Mouse (Mus musculus) forebrain, embryonic 13.5 days (tissue): Measurements from ENCODE around the gene Cdca3. TPM values are rescaled to one million over a fixed set of nuclear protein-coding genes. Genes with fewer than 3 reads are reported as not detected.

Source experiments
- ATAC-seq: fragments of 200-750 bp; cut with Nextera tagmentation; 2 replicates; pipeline ENCODE4 v1.8.0; 2017
- H3K27ac ChIP-seq: fragments of 300-500 bp; sonication (generic); 2 replicates; pipeline ENCODE4 v1.5.1; 2015; ENCODE audit warnings: inconsistent platforms, mild to moderate bottlenecking, moderate library complexity
- H3K27me3 ChIP-seq: fragments of 300-500 bp; sonication (generic); 2 replicates; pipeline ENCODE4 v1.6.1; 2015; ENCODE audit warnings: mild to moderate bottlenecking, inconsistent platforms
- H3K36me3 ChIP-seq: fragments of 300-500 bp; sonication (generic); 2 replicates; pipeline ENCODE4 v1.6.1; 2015; ENCODE audit warnings: mild to moderate bottlenecking, inconsistent platforms; ENCODE audit not compliant: poor library complexity, severe bottlenecking
- H3K4me1 ChIP-seq: fragments of 300-500 bp; sonication (generic); 2 replicates; pipeline ENCODE4 v1.6.1; 2015; ENCODE audit warnings: inconsistent platforms
- H3K4me2 ChIP-seq: fragments of 300-500 bp; sonication (generic); 2 replicates; pipeline ENCODE4 v1.6.1; 2015; ENCODE audit warnings: inconsistent platforms, mild to moderate bottlenecking, moderate library complexity
- H3K4me3 ChIP-seq: fragments of 300-500 bp; sonication (generic); 2 replicates; pipeline ENCODE4 v1.5.1; 2015; ENCODE audit warnings: mild to moderate bottlenecking, inconsistent platforms
- H3K9ac ChIP-seq: fragments of 300-500 bp; sonication (generic); 2 replicates; pipeline ENCODE4 v1.6.1; 2015; ENCODE audit warnings: mild to moderate bottlenecking, inconsistent platforms
- H3K9me3 ChIP-seq: fragments of 300-500 bp; sonication (generic); replicated peaks from 2 replicates; pipeline ENCODE4 v1.6.1; 2016; ENCODE audit warnings: inconsistent platforms
- WGBS: fragments of 180-500 bp; shearing (Covaris S2); methylation state at CpG from one replicate; pipeline ENCODE4 v1.1.7; 2015; 5-methylcytosine and 5-hydroxymethylcytosine counted together
- polyA plus RNA-seq: library from polyadenylated mRNA; unstranded; fragments of >200 nt; fragmentation: Nextera tagmentation; extraction: Ambion mirVana; gene quantifications from 2 replicates; pipeline ENCODE4 v1.2.1, GENCODE M21; 2015

Gene Cdca3
- polyA plus RNA-seq, 1 experiment from 2014 or later: 207 TPM

- Histone ChIP-seq H3K27me3 (no peaks in the 10 kb centered on the region), H3K27ac (0 out of 2 replicates have a peak within 1 kb of the TSS, but pooled peaks have one; percentile 8), H3K36me3 (peaks cover 26% of the 10 kb centered on the region), H3K9ac (peak within 1 kb of the TSS; percentile 45), H3K4me1 (peaks cover 15% of the 10 kb centered on the region), H3K4me2 (no peak within 1 kb of the TSS), H3K9me3 (no peaks in the 10 kb centered on the region), H3K4me3 (no peak within 1 kb of the TSS)
- ATAC-seq: peak; percentile 19; the same call in 1 of the 2 replicates
- 29% methylated on average over 15 of the region's 15 CpGs for WGBS
Observed at GRCm38 (mm10) chr6:124840241-124841167, 11.2 kb downstream of the Cdca3 start, which contains the start of gene Gnb3. Gene Gnb3 (minus strand): TSS chr6:124840275.

GRCm38 (mm10) chr6:124847305-124847704 lies 18.0 kb downstream of the Cdca3 start:
- Histone ChIP-seq H3K9ac (no peak overlapping the region), H3K9me3 (no peaks in the 10 kb centered on the region), H3K27me3 (no peaks in the 10 kb centered on the region), H3K27ac (peak overlapping the region; percentile 49), H3K4me1 (peaks cover 5% of the 10 kb centered on the region; the same call in 1 of the 2 replicates), H3K4me2 (peak overlapping the region; percentile 34; the same call in 1 of the 2 replicates), H3K36me3 (peaks cover 35% of the 10 kb centered on the region), H3K4me3 (no peak overlapping the region)
- peak; percentile 96 for ATAC-seq
- WGBS: 4% methylated on average over 9 of the region's 9 CpGs

GRCm38 (mm10) chr6:124850535-124850934 lies 21.2 kb downstream of the Cdca3 start:
- Histone ChIP-seq H3K9me3 (no peaks in the 10 kb centered on the region), H3K36me3 (peaks cover 32% of the 10 kb centered on the region), H3K4me1 (peaks cover 14% of the 10 kb centered on the region), H3K4me2 (no peak overlapping the region), H3K27me3 (no peaks in the 10 kb centered on the region), H3K9ac (no peak overlapping the region), H3K4me3 (no peak overlapping the region), H3K27ac (no peak overlapping the region)
- no peak for ATAC-seq
- WGBS: 70% methylated on average over 8 of the region's 8 CpGs

- H3K27ac ChIP-seq: no peak overlapping the region; the same call in 1 of the 2 replicates
- no peaks in the 10 kb centered on the region for H3K9me3 ChIP-seq
- H3K9ac ChIP-seq: no peak overlapping the region
- ATAC-seq: no peak
- peaks cover 36% of the 10 kb centered on the region for H3K4me1 ChIP-seq
- 79% methylated on average over 12 of the region's 12 CpGs for WGBS
- H3K4me3 ChIP-seq: no peak overlapping the region
- peaks cover 18% of the 10 kb centered on the region for H3K36me3 ChIP-seq
- H3K27me3 ChIP-seq: no peaks in the 10 kb centered on the region
- no peak overlapping the region for H3K4me2 ChIP-seq
Observed at GRCm38 (mm10) chr6:124854647-124855046, 25.3 kb downstream of the Cdca3 start.

GRCm38 (mm10) chr6:124856321-124856720 lies 27.0 kb downstream of the Cdca3 start:
- Histone ChIP-seq H3K36me3 (peaks cover 24% of the 10 kb centered on the region), H3K27me3 (no peaks in the 10 kb centered on the region), H3K4me3 (peak overlapping the region; percentile 77), H3K27ac (peak overlapping the region; percentile 97), H3K4me1 (peaks cover 53% of the 10 kb centered on the region), H3K9me3 (no peaks in the 10 kb centered on the region), H3K9ac (peak overlapping the region; percentile 97), H3K4me2 (peak overlapping the region; percentile 76)
- 6% methylated on average over 13 of the region's 14 CpGs for WGBS
- ATAC-seq: peak; percentile 52

- Histone ChIP-seq H3K27me3 (no peaks in the 10 kb centered on the region), H3K4me2 (peak within 1 kb of the TSS; percentile 76), H3K27ac (peak within 1 kb of the TSS; percentile 97), H3K9ac (peak within 1 kb of the TSS; percentile 97), H3K36me3 (peaks cover 20% of the 10 kb centered on the region), H3K9me3 (no peaks in the 10 kb centered on the region), H3K4me3 (peak within 1 kb of the TSS; percentile 77), H3K4me1 (peaks cover 61% of the 10 kb centered on the region)
- under 1% methylated on average over 52 of the region's 86 CpGs for WGBS
- ATAC-seq: peak; percentile 88
Observed at GRCm38 (mm10) chr6:124856916-124857839, 27.8 kb downstream of the Cdca3 start, which contains the start of gene P3h3. Gene P3h3 (minus strand): TSS chr6:124857752.

- peak overlapping the region; percentile 77 for H3K4me3 ChIP-seq
- H3K36me3 ChIP-seq: peaks cover 14% of the 10 kb centered on the region
- H3K4me2 ChIP-seq: peak overlapping the region; percentile 76
- no peak for ATAC-seq
- H3K4me1 ChIP-seq: peaks cover 69% of the 10 kb centered on the region
- WGBS: 26% methylated on average over 26 of the region's 26 CpGs
- peak overlapping the region; percentile 97 for H3K9ac ChIP-seq
- H3K27me3 ChIP-seq: no peaks in the 10 kb centered on the region
- H3K27ac ChIP-seq: peak overlapping the region; percentile 97
- H3K9me3 ChIP-seq: no peaks in the 10 kb centered on the region
Observed at GRCm38 (mm10) chr6:124857840-124858530, 28.6 kb downstream of the Cdca3 start.

GRCm38 (mm10) chr6:124858561-124859318 lies 29.4 kb downstream of the Cdca3 start:
- 81% methylated on average over 28 of the region's 28 CpGs for WGBS

GRCm38 (mm10) chr6:124859725-124860124 lies 30.4 kb downstream of the Cdca3 start:
- H3K4me2 ChIP-seq: peak overlapping the region; percentile 36
- H3K36me3 ChIP-seq: peaks cover 6% of the 10 kb centered on the region; the same call in 1 of the 2 replicates
- H3K9ac ChIP-seq: peak overlapping the region; percentile 45; the same call in 1 of the 2 replicates
- 6% methylated on average over 12 of the region's 12 CpGs for WGBS
- H3K27me3 ChIP-seq: no peaks in the 10 kb centered on the region
- no peaks in the 10 kb centered on the region for H3K9me3 ChIP-seq
- no peak overlapping the region for H3K4me3 ChIP-seq
- ATAC-seq: no peak
- H3K27ac ChIP-seq: peak overlapping the region; percentile 44; the same call in 1 of the 2 replicates
- H3K4me1 ChIP-seq: peaks cover 80% of the 10 kb centered on the region

More at GRCm38 (mm10) chr6:124858561-124859318, 29.4 kb downstream of the Cdca3 start:
- Histone ChIP-seq H3K9ac (0 out of 2 replicates have a peak overlapping the region, but pooled peaks have one; percentile 12), H3K27ac (no peak overlapping the region), H3K4me3 (no peak overlapping the region), H3K27me3 (no peaks in the 10 kb centered on the region), H3K9me3 (no peaks in the 10 kb centered on the region), H3K36me3 (peaks cover 7% of the 10 kb centered on the region), H3K4me2 (0 out of 2 replicates have a peak overlapping the region, but pooled peaks have one; percentile 76), H3K4me1 (peaks cover 76% of the 10 kb centered on the region)
- ATAC-seq: no peak

- H3K4me3 ChIP-seq: no peak overlapping the region
- no peak for ATAC-seq
- 0 out of 2 replicates have a peak overlapping the region, but pooled peaks have one; percentile 36 for H3K4me2 ChIP-seq
- peak overlapping the region; percentile 13; the same call in 1 of the 2 replicates for H3K9ac ChIP-seq
- peaks cover 80% of the 10 kb centered on the region for H3K4me1 ChIP-seq
- H3K27me3 ChIP-seq: no peaks in the 10 kb centered on the region
- H3K27ac ChIP-seq: no peak overlapping the region
- no peaks in the 10 kb centered on the region for H3K9me3 ChIP-seq
- H3K36me3 ChIP-seq: peaks cover 6% of the 10 kb centered on the region; the same call in 1 of the 2 replicates
- 76% methylated on average over 9 of the region's 9 CpGs for WGBS
Observed at GRCm38 (mm10) chr6:124860511-124860910, 31.2 kb downstream of the Cdca3 start.
